Mouse (Mus musculus): ENCODE results near the gene Cldn5. TPM values are rescaled to one million over a fixed set of nuclear protein-coding genes. Genes with fewer than 3 reads are reported as not detected.
A peak's percentile ranks its signal among the peaks of the same experiment; 100 is the strongest.

Gene Cldn5
- polyA plus RNA-seq, 1 experiment from 2014 or later = 128 TPM

DNA sequence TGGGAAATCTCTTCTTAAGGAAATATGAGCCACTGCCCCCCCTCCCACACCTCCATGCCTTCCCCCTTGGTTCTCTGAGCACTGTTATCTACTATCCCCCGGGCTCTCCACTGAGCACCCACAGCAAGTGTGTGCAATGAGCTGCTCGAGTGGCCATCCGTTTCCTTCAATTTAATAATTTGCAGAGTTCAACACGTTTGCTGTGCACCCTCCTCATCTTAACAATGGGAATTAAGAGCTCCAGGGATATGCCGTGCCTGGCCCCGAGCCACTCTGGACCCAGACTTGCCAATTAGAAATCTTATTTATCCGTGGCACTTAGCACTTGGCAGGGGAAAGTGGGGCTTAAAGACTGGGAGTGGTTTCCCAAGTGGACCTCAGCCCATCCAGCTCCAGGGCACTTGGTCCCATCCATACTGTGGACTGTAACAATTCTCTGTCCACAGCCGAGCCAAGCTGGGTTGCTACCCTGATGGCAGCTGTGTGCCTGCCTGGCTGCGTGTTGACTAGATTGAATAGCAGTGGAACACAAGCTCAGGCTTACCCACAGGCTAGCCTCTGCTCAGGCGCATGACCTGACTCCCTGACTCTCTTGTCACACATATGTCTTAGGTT, 24.7 kb upstream of the Cldn5 start:
- no peaks in the 10 kb centered on the region; the same call in 1 of the 2 replicates for H3K4me1 ChIP-seq (ENCODE audit: insufficient read depth, low read length)
- WGBS = 68% methylated on average over 10 of the region's 10 CpGs
- H3K9me3 ChIP-seq (ENCODE audit: low read length) = no peaks in the 10 kb centered on the region
- H3K36me3 ChIP-seq (ENCODE audit: insufficient read depth, low read length) = no peaks in the 10 kb centered on the region
- no peak overlapping the region for H3K27ac ChIP-seq (ENCODE audit: low read length)
- no peak overlapping the region for H3K4me2 ChIP-seq (replicated peaks; ENCODE audit: low read depth, low read length)
- ATAC-seq (ENCODE audit: low FRiP score, low TSS enrichment) = peak; percentile 54; the same call in 1 of the 2 replicates
- no peak overlapping the region for H3K9ac ChIP-seq (replicated peaks; ENCODE audit: low read length)
- H3K27me3 ChIP-seq (ENCODE audit: insufficient read depth, low read length) = no peaks in the 10 kb centered on the region
- H3K4me3 ChIP-seq (ENCODE audit: low read length) = no peak overlapping the region

DNA sequence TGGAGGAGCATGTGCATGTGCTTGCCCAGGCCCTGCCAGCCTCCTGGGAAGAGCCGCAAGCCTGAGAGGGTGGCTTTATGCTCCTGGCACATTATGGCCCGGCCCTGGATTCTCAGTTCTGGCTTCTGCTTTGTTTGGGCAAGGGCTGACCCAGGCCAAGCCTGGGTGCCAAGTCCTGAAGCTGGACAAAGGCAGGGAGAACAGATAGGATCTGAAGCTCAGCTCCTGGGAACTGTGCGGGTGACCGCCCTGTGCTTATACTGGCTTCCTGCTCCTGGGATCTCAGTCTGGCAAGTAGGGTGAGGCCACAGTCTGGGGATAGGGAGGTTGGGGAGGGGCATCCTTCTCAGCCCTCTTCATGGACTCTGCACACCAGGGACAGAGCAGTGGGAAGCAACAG, 14.9 kb upstream of the Cldn5 start:
- no peak for ATAC-seq (ENCODE audit: low FRiP score, low TSS enrichment)
- Histone ChIP-seq H3K9ac (replicated peaks; ENCODE audit: low read length) (no peak overlapping the region), H3K36me3 (ENCODE audit: insufficient read depth, low read length) (no peaks in the 10 kb centered on the region), H3K4me1 (ENCODE audit: insufficient read depth, low read length) (no peaks in the 10 kb centered on the region), H3K4me2 (replicated peaks; ENCODE audit: low read depth, low read length) (no peak overlapping the region), H3K27ac (ENCODE audit: low read length) (no peak overlapping the region), H3K27me3 (ENCODE audit: insufficient read depth, low read length) (no peaks in the 10 kb centered on the region), H3K9me3 (ENCODE audit: low read length) (no peaks in the 10 kb centered on the region), H3K4me3 (ENCODE audit: low read length) (no peak overlapping the region)
- 85% methylated on average over 4 of the region's 4 CpGs for WGBS

DNA sequence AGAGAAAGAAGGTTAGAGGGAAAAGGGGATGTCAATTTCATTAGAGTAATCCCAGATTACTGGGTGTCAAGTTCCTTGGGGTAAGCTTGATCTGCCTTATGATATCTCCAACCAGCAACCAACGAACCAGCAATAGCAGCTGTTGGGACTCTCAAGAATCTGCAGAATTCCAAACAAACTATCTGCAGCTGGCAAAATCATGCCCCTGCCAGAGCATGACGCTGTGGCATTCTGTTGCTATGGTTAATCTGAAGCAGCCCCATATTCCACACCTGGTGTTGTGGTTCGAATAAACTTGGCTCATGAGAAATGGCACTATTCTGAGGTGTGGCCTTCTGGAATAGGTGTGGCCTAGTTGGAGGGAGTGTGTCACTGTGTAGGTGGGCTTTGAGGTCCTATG, 13.7 kb upstream of the Cldn5 start:
- no peaks in the 10 kb centered on the region for H3K27me3 ChIP-seq (ENCODE audit: insufficient read depth, low read length)
- H3K4me3 ChIP-seq (ENCODE audit: low read length) = no peak overlapping the region
- H3K36me3 ChIP-seq (ENCODE audit: insufficient read depth, low read length) = no peaks in the 10 kb centered on the region
- no peak overlapping the region for H3K9ac ChIP-seq (replicated peaks; ENCODE audit: low read length)
- no peaks in the 10 kb centered on the region for H3K4me1 ChIP-seq (ENCODE audit: insufficient read depth, low read length)
- no peak overlapping the region for H3K4me2 ChIP-seq (replicated peaks; ENCODE audit: low read depth, low read length)
- no peaks in the 10 kb centered on the region for H3K9me3 ChIP-seq (ENCODE audit: low read length)
- no peak for ATAC-seq (ENCODE audit: low FRiP score, low TSS enrichment)
- 76% methylated on average over 3 of the region's 3 CpGs for WGBS
- H3K27ac ChIP-seq (ENCODE audit: low read length) = no peak overlapping the region

DNA sequence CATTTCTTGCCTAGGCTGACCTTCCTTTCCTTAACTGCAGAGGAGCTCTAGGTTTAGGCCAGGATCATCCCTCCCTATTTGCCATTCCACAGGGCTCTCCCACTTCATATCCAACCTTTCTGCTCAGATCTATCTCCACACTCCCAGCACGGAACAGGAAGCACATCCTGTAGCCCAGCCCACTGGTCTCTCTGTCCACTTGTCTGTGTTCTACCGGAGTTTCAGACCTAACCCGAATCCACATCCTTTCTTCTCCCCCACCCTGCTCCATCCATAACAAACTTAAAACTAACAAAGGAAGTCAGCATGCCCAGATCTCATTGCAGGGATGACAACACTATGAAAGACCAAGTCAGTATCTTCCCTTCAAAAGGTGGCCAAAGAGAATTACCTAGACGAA, 10.3 kb upstream of the Cldn5 start:
- no peaks in the 10 kb centered on the region for H3K4me1 ChIP-seq (ENCODE audit: insufficient read depth, low read length)
- no peaks in the 10 kb centered on the region for H3K36me3 ChIP-seq (ENCODE audit: insufficient read depth, low read length)
- H3K9me3 ChIP-seq (ENCODE audit: low read length) = no peaks in the 10 kb centered on the region
- 80% methylated on average over 4 of the region's 4 CpGs for WGBS
- H3K27ac ChIP-seq (ENCODE audit: low read length) = no peak overlapping the region
- H3K9ac ChIP-seq (replicated peaks; ENCODE audit: low read length) = no peak overlapping the region
- H3K4me3 ChIP-seq (ENCODE audit: low read length) = no peak overlapping the region
- no peak overlapping the region for H3K4me2 ChIP-seq (replicated peaks; ENCODE audit: low read depth, low read length)
- no peaks in the 10 kb centered on the region for H3K27me3 ChIP-seq (ENCODE audit: insufficient read depth, low read length)
- no peak for ATAC-seq (ENCODE audit: low FRiP score, low TSS enrichment)

DNA sequence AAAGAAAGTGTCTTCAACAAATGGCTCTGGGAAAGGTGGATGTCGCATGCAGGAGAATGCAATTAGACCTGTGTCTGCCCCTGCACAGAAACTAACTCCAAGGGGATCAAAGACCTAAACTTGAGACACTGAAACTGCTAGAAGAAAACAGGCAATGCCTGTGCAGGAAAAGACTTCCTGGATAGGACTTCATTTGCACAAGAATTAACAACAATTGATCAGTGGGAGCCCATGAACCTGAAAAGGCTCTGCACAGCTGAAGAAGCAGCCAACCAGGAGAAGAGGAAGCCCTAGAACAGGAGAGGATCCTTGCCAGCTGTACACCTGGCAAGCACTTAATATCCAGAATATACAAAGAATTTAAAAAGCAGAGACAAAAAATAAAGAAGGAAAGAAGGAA, 7.1 kb upstream of the Cldn5 start:
- Histone ChIP-seq H3K27me3 (ENCODE audit: insufficient read depth, low read length) (no peaks in the 10 kb centered on the region), H3K9ac (replicated peaks; ENCODE audit: low read length) (no peak overlapping the region), H3K4me3 (ENCODE audit: low read length) (no peak overlapping the region), H3K27ac (ENCODE audit: low read length) (no peak overlapping the region), H3K36me3 (ENCODE audit: insufficient read depth, low read length) (no peaks in the 10 kb centered on the region), H3K4me2 (replicated peaks; ENCODE audit: low read depth, low read length) (no peak overlapping the region), H3K9me3 (ENCODE audit: low read length) (no peaks in the 10 kb centered on the region), H3K4me1 (ENCODE audit: insufficient read depth, low read length) (no peaks in the 10 kb centered on the region)
- no peak for ATAC-seq (ENCODE audit: low FRiP score, low TSS enrichment)
- WGBS = 76% methylated on average over 1 of the region's 1 CpGs

DNA sequence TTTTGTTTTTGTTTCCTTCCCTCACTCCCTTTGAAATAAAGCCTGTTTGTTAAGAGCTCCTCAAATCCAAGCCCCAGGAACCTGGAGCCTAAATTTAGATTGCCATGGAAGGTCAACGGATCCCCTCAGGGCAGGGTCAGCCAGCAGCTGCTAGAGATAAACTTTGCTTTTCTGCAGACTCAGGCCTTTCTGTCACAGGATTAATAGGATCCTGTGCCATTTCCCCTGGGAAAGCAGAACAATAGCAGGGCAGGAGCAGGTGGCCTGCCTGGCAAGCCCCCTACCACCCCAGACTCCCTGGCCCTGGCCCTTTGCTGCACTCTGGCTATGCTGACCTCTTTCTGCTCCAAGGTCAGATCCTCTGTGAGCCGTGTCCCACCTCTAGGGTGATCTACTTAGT, 2.7 kb upstream of the Cldn5 start:
- peak overlapping the region; percentile 48 for H3K27ac ChIP-seq (ENCODE audit: low read length)
- no peak for ATAC-seq (ENCODE audit: low FRiP score, low TSS enrichment)
- H3K4me3 ChIP-seq (ENCODE audit: low read length) = no peak overlapping the region
- H3K9ac ChIP-seq (replicated peaks; ENCODE audit: low read length) = no peak overlapping the region
- H3K36me3 ChIP-seq (ENCODE audit: insufficient read depth, low read length) = no peaks in the 10 kb centered on the region
- WGBS = 37% methylated on average over 2 of the region's 2 CpGs
- H3K4me2 ChIP-seq (replicated peaks; ENCODE audit: low read depth, low read length) = no peak overlapping the region
- peaks cover 32% of the 10 kb centered on the region for H3K27me3 ChIP-seq (ENCODE audit: insufficient read depth, low read length)
- H3K9me3 ChIP-seq (ENCODE audit: low read length) = no peaks in the 10 kb centered on the region
- H3K4me1 ChIP-seq (ENCODE audit: insufficient read depth, low read length) = peaks cover 9% of the 10 kb centered on the region; the same call in 1 of the 2 replicates

DNA sequence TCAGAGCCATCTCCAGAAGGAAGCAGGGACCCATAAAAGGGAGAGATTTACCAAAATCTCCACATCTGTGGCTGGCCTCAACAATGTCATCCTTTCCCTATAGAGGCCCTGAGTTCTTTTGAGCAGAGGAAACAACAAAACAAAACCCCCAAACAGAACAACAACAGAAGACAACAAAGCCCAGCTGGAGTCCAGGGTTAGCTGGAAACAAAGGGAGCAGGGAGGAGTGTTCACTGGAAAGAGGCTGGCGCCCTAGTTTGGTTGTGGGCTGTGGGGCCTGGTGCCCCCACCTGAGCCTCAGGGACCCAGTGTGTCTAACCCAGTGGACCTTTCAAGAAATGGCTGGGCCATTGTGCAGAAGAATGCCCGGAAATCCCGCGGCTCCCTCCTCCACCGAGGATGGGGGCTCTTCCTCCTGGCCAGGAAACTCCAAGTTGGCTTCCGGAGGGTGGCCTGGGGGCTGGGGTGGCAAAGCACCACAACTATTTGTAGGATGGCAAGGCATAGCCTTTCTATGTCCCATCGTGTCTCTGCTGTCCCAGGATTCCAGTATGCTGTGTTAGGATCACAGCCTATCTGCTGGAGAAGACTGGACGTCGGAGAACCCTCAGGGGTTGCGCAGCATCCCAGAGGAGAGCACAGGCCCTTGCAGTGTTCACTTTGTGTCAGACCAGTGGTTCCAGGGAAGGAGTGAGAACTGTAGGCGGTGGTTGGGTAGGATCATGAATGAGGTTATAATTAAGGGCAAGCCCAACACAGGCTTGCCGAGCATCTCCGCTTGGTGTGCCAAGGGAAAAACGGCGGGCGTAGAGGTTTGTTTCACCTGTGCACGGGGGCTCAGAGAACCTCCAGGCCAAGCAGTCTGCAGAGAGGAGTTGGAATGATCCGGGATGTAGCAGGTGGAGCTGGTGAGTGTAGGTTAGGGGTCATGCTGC, 759 bp upstream of the Cldn5 start:
- peaks cover 35% of the 10 kb centered on the region for H3K27me3 ChIP-seq (ENCODE audit: insufficient read depth, low read length)
- peak overlapping the region; percentile 72 for H3K4me2 ChIP-seq (replicated peaks; ENCODE audit: low read depth, low read length)
- 40% methylated on average over 18 of the region's 18 CpGs for WGBS
- peak overlapping the region; percentile 58 for H3K4me3 ChIP-seq (ENCODE audit: low read length)
- no peak for ATAC-seq (ENCODE audit: low FRiP score, low TSS enrichment)
- H3K36me3 ChIP-seq (ENCODE audit: insufficient read depth, low read length) = 0 out of 2 replicates have a peak, but pooled peaks cover 4% of the 10 kb centered on the region
- no peak overlapping the region for H3K9ac ChIP-seq (replicated peaks; ENCODE audit: low read length)
- peak overlapping the region; percentile 61 for H3K27ac ChIP-seq (ENCODE audit: low read length)
- no peaks in the 10 kb centered on the region for H3K9me3 ChIP-seq (ENCODE audit: low read length)
- H3K4me1 ChIP-seq (ENCODE audit: insufficient read depth, low read length) = peaks cover 12% of the 10 kb centered on the region; the same call in 1 of the 2 replicates

GRCm38 (mm10) chr16:18777101-18778080, 744 bp downstream of the Cldn5 start:
- Histone ChIP-seq H3K9me3 (ENCODE audit: low read length) (no peaks in the 10 kb centered on the region), H3K27ac (ENCODE audit: low read length) (peak overlapping the region; percentile 58), H3K4me1 (ENCODE audit: insufficient read depth, low read length) (peaks cover 16% of the 10 kb centered on the region), H3K4me3 (ENCODE audit: low read length) (peak overlapping the region; percentile 58), H3K27me3 (ENCODE audit: insufficient read depth, low read length) (peaks cover 35% of the 10 kb centered on the region), H3K9ac (replicated peaks; ENCODE audit: low read length) (peak overlapping the region; percentile 73), H3K4me2 (replicated peaks; ENCODE audit: low read depth, low read length) (peak overlapping the region; percentile 72), H3K36me3 (ENCODE audit: insufficient read depth, low read length) (peaks cover 10% of the 10 kb centered on the region; the same call in 1 of the 2 replicates)
- WGBS = 2% methylated on average over 80 of the region's 80 CpGs
- peak; percentile 7; the same call in 1 of the 2 replicates for ATAC-seq (ENCODE audit: low FRiP score, low TSS enrichment)

GRCm38 (mm10) chr16:18778461-18778860, 1.8 kb downstream of the Cldn5 start:
- Histone ChIP-seq H3K27me3 (ENCODE audit: insufficient read depth, low read length) (peaks cover 35% of the 10 kb centered on the region), H3K4me2 (replicated peaks; ENCODE audit: low read depth, low read length) (peak overlapping the region; percentile 72), H3K36me3 (ENCODE audit: insufficient read depth, low read length) (peaks cover 16% of the 10 kb centered on the region), H3K4me1 (ENCODE audit: insufficient read depth, low read length) (peaks cover 16% of the 10 kb centered on the region), H3K4me3 (ENCODE audit: low read length) (peak overlapping the region; percentile 58), H3K9ac (replicated peaks; ENCODE audit: low read length) (peak overlapping the region; percentile 73), H3K9me3 (ENCODE audit: low read length) (no peaks in the 10 kb centered on the region), H3K27ac (ENCODE audit: low read length) (peak overlapping the region; percentile 58)
- no peak for ATAC-seq (ENCODE audit: low FRiP score, low TSS enrichment)
- 27% methylated on average over 2 of the region's 2 CpGs for WGBS
